Mouse (Mus musculus) kidney, adult 8-10 months (tissue): ENCODE measurements around the gene Gng3.
"Not testable (repeated sequence)": the region's sequence is repeated elsewhere in the genome, so short reads cannot be mapped to it uniquely, and the experiment has no call there.

ENCODE experiments used
- DNase-seq, 2 experiments: peaks; one replicate each; pipeline ENCODE4 v3.0.0; 2022

The Gng3 gene

GRCm38 (mm10) chr19:8839103-8839907, at the start of gene Gng3:
Gene Gng3, minus strand, starts transcription at chr19:8839194.
- DNase-seq, result no peak

GRCm38 (mm10) chr19:8887585-8888463, 48.8 kb upstream of the Gng3 start:
- DNase-seq, result no peak

GRCm38 (mm10) chr19:8886916-8887584, 48.1 kb upstream of the Gng3 start:
- no peak for DNase-seq

- no peak for DNase-seq
Observed at GRCm38 (mm10) chr19:8883616-8884015, 44.6 kb upstream of the Gng3 start, which contains the start of the genes Lbhd1 and Gm49403. Gene Lbhd1, plus strand, starts transcription at chr19:8883732. Gene Gm49403, plus strand, starts transcription at chr19:8883930.

GRCm38 (mm10) chr19:8881034-8881392, 42.0 kb upstream of the Gng3 start:
- no peak for DNase-seq

- DNase-seq, result peak; percentile 92 to 93
Observed at GRCm38 (mm10) chr19:8880311-8881033, 41.5 kb upstream of the Gng3 start, which contains the start of gene Uqcc3. Gene Uqcc3, minus strand, starts transcription at chr19:8880923.

GRCm38 (mm10) chr19:8875031-8875430, 36.0 kb upstream of the Gng3 start:
- DNase-seq, result no peak

GRCm38 (mm10) chr19:8872266-8872840, 33.4 kb upstream of the Gng3 start:
- no peak for DNase-seq

GRCm38 (mm10) chr19:8871267-8872186, 32.5 kb upstream of the Gng3 start, which contains the start of gene Ubxn1:
Gene Ubxn1, plus strand, starts transcription at chr19:8871496.
- peak; percentile 98 for DNase-seq

- no peak for DNase-seq
Observed at GRCm38 (mm10) chr19:8870838-8871237, 31.8 kb upstream of the Gng3 start.

- not testable (repeated sequence) for DNase-seq
Observed at GRCm38 (mm10) chr19:8870381-8870780, 31.4 kb upstream of the Gng3 start.

GRCm38 (mm10) chr19:8864265-8864664, 25.3 kb upstream of the Gng3 start:
- no peak for DNase-seq

GRCm38 (mm10) chr19:8859018-8859417, 20.0 kb upstream of the Gng3 start:
- DNase-seq, result no peak

GRCm38 (mm10) chr19:8857689-8858088, 18.7 kb upstream of the Gng3 start:
- peak; percentile 52 to 64 for DNase-seq

- DNase-seq, result no peak
Observed at GRCm38 (mm10) chr19:8853117-8853516, 14.1 kb upstream of the Gng3 start.

GRCm38 (mm10) chr19:8852236-8852928, 13.4 kb upstream of the Gng3 start:
- no peak for DNase-seq

GRCm38 (mm10) chr19:8851639-8852038, 12.6 kb upstream of the Gng3 start:
- no peak for DNase-seq

- no peak for DNase-seq
Observed at GRCm38 (mm10) chr19:8850402-8850901, 11.5 kb upstream of the Gng3 start, which contains the start of gene Lrrn4cl. Gene Lrrn4cl, plus strand, starts transcription at chr19:8850768.

GRCm38 (mm10) chr19:8848356-8848755, 9.4 kb upstream of the Gng3 start:
- DNase-seq, result no peak
